Mouse (Mus musculus) kidney, embryonic 15.5 days (tissue): ENCODE data around the gene Fmo1. TPM values are rescaled to one million over a fixed set of nuclear protein-coding genes. Genes with fewer than 3 reads are reported as not detected.

Source experiments
- ATAC-seq: fragments of 200-750 bp; cut with Nextera tagmentation; replicated peaks from 2 replicates; pipeline ENCODE4 v1.8.0; 2017; ENCODE audit warnings: moderate TSS enrichment; ENCODE audit not compliant: low FRiP score
- H3K27ac ChIP-seq: fragments of 300-500 bp; sonication (generic); 2 replicates; pipeline ENCODE4 v1.5.1; 2015; ENCODE audit warnings: mild to moderate bottlenecking, inconsistent platforms
- H3K27me3 ChIP-seq: fragments of 300-500 bp; sonication (generic); 2 replicates; pipeline ENCODE4 v1.6.1; 2015; ENCODE audit warnings: inconsistent platforms
- H3K36me3 ChIP-seq: fragments of 300-500 bp; sonication (generic); 2 replicates; pipeline ENCODE4 v1.6.1; 2015; ENCODE audit warnings: inconsistent platforms
- H3K4me1 ChIP-seq: fragments of 300-500 bp; sonication (generic); 2 replicates; pipeline ENCODE4 v1.6.1; 2015; ENCODE audit warnings: inconsistent platforms
- H3K4me2 ChIP-seq: fragments of 300-500 bp; sonication (generic); 2 replicates; pipeline ENCODE4 v1.6.1; 2015; ENCODE audit warnings: moderate library complexity, mild to moderate bottlenecking, inconsistent platforms
- H3K4me3 ChIP-seq: fragments of 300-500 bp; sonication (generic); replicated peaks from 2 replicates; pipeline ENCODE4 v1.5.1; 2015; ENCODE audit warnings: mild to moderate bottlenecking, inconsistent platforms
- H3K9ac ChIP-seq: fragments of 300-500 bp; sonication (generic); 2 replicates; pipeline ENCODE4 v1.6.1; 2015; ENCODE audit warnings: mild to moderate bottlenecking, inconsistent platforms
- H3K9me3 ChIP-seq: fragments of 300-500 bp; sonication (generic); replicated peaks from 2 replicates; pipeline ENCODE4 v1.6.1; 2016; ENCODE audit warnings: inconsistent platforms
- WGBS: fragments of 180-500 bp; shearing (Covaris S2); methylation state at CpG from one replicate; pipeline ENCODE4 v1.1.7; 2015; ENCODE audit warnings: mixed read lengths; 5-methylcytosine and 5-hydroxymethylcytosine counted together
- polyA plus RNA-seq: library from polyadenylated mRNA; unstranded; fragments of >200 nt; fragmentation: Nextera tagmentation; extraction: Ambion mirVana; gene quantifications from 2 replicates; pipeline ENCODE4 v1.2.1, GENCODE M21; 2015

Fmo1 gene
- polyA plus RNA-seq, 1 experiment from 2014 or later = 42.2 TPM

GRCm38 (mm10) chr1:162879595-162880369 is 13.4 kb upstream of the Fmo1 start:
- no peak overlapping the region for H3K4me2 ChIP-seq
- no peaks in the 10 kb centered on the region for H3K27me3 ChIP-seq
- no peak overlapping the region for H3K4me3 ChIP-seq
- no peak for ATAC-seq
- no peaks in the 10 kb centered on the region for H3K36me3 ChIP-seq
- 64% methylated on average over 11 of the region's 11 CpGs for WGBS
- H3K4me1 ChIP-seq = no peaks in the 10 kb centered on the region
- no peak overlapping the region for H3K27ac ChIP-seq
- no peaks in the 10 kb centered on the region for H3K9me3 ChIP-seq
- H3K9ac ChIP-seq = no peak overlapping the region

GRCm38 (mm10) chr1:162875091-162875490 is 8.7 kb upstream of the Fmo1 start:
- no peak overlapping the region for H3K9ac ChIP-seq
- H3K4me1 ChIP-seq = peaks cover 11% of the 10 kb centered on the region; the same call in 1 of the 2 replicates
- H3K9me3 ChIP-seq = no peaks in the 10 kb centered on the region
- ATAC-seq = no peak
- no peaks in the 10 kb centered on the region for H3K36me3 ChIP-seq
- 46% methylated on average over 3 of the region's 3 CpGs for WGBS
- H3K4me2 ChIP-seq = no peak overlapping the region
- H3K27ac ChIP-seq = no peak overlapping the region
- no peak overlapping the region for H3K4me3 ChIP-seq
- no peaks in the 10 kb centered on the region for H3K27me3 ChIP-seq

- ATAC-seq = peak; percentile 61
- 28% methylated on average over 9 of the region's 9 CpGs for WGBS
Observed at GRCm38 (mm10) chr1:162871701-162872311, 5.4 kb upstream of the Fmo1 start.

GRCm38 (mm10) chr1:162870978-162871377 is 4.6 kb upstream of the Fmo1 start:
- no peak for ATAC-seq
- Histone ChIP-seq H3K4me2 (no peak overlapping the region), H3K4me3 (no peak overlapping the region), H3K27ac (no peak overlapping the region), H3K36me3 (no peaks in the 10 kb centered on the region), H3K27me3 (no peaks in the 10 kb centered on the region), H3K9ac (no peak overlapping the region), H3K4me1 (peaks cover 11% of the 10 kb centered on the region; the same call in 1 of the 2 replicates), H3K9me3 (no peaks in the 10 kb centered on the region)
- WGBS = 69% methylated on average over 7 of the region's 7 CpGs

More at GRCm38 (mm10) chr1:162871701-162872311, 5.4 kb upstream of the Fmo1 start:
- peak overlapping the region; percentile 60 for H3K27ac ChIP-seq
- peaks cover 11% of the 10 kb centered on the region; the same call in 1 of the 2 replicates for H3K4me1 ChIP-seq
- H3K4me3 ChIP-seq = no peak overlapping the region
- no peaks in the 10 kb centered on the region for H3K27me3 ChIP-seq
- no peaks in the 10 kb centered on the region for H3K36me3 ChIP-seq
- H3K9me3 ChIP-seq = no peaks in the 10 kb centered on the region
- no peak overlapping the region for H3K9ac ChIP-seq
- H3K4me2 ChIP-seq = no peak overlapping the region

- 69% methylated on average over 4 of the region's 4 CpGs for WGBS
- no peaks in the 10 kb centered on the region for H3K36me3 ChIP-seq
- H3K4me2 ChIP-seq = no peak overlapping the region
- H3K27ac ChIP-seq = no peak overlapping the region
- H3K27me3 ChIP-seq = no peaks in the 10 kb centered on the region
- no peaks in the 10 kb centered on the region for H3K9me3 ChIP-seq
- H3K9ac ChIP-seq = no peak overlapping the region
- H3K4me3 ChIP-seq = no peak overlapping the region
- ATAC-seq = no peak
- H3K4me1 ChIP-seq = peaks cover 17% of the 10 kb centered on the region
Observed at GRCm38 (mm10) chr1:162867396-162867795, 986 bp upstream of the Fmo1 start.

GRCm38 (mm10) chr1:162865493-162865830 is 948 bp downstream of the Fmo1 start:
- no peaks in the 10 kb centered on the region for H3K9me3 ChIP-seq
- H3K4me2 ChIP-seq = no peak overlapping the region
- no peak overlapping the region for H3K9ac ChIP-seq
- no peaks in the 10 kb centered on the region for H3K36me3 ChIP-seq
- ATAC-seq = no peak
- no peak overlapping the region for H3K4me3 ChIP-seq
- H3K27me3 ChIP-seq = no peaks in the 10 kb centered on the region
- peak overlapping the region; percentile 22; the same call in 1 of the 2 replicates for H3K27ac ChIP-seq
- H3K4me1 ChIP-seq = peaks cover 9% of the 10 kb centered on the region
- WGBS = 61% methylated on average over 3 of the region's 3 CpGs

GRCm38 (mm10) chr1:162864816-162865492 is 1.5 kb downstream of the Fmo1 start:
- ATAC-seq = no peak
- Histone ChIP-seq H3K9me3 (no peaks in the 10 kb centered on the region), H3K4me1 (peaks cover 11% of the 10 kb centered on the region), H3K4me2 (no peak overlapping the region), H3K36me3 (no peaks in the 10 kb centered on the region), H3K4me3 (no peak overlapping the region), H3K9ac (no peak overlapping the region), H3K27ac (peak overlapping the region; percentile 42; the same call in 1 of the 2 replicates), H3K27me3 (no peaks in the 10 kb centered on the region)
- WGBS = 75% methylated on average over 8 of the region's 8 CpGs

- no peak overlapping the region for H3K9ac ChIP-seq
- H3K4me2 ChIP-seq = no peak overlapping the region
- 77% methylated on average over 5 of the region's 5 CpGs for WGBS
- H3K27ac ChIP-seq = peak overlapping the region; percentile 42; the same call in 1 of the 2 replicates
- H3K27me3 ChIP-seq = no peaks in the 10 kb centered on the region
- peaks cover 16% of the 10 kb centered on the region for H3K4me1 ChIP-seq
- ATAC-seq = no peak
- H3K9me3 ChIP-seq = no peaks in the 10 kb centered on the region
- H3K4me3 ChIP-seq = no peak overlapping the region
- no peaks in the 10 kb centered on the region for H3K36me3 ChIP-seq
Observed at GRCm38 (mm10) chr1:162864279-162864678, 2.1 kb downstream of the Fmo1 start.

GRCm38 (mm10) chr1:162863579-162863978 is 2.8 kb downstream of the Fmo1 start:
- Histone ChIP-seq H3K36me3 (no peaks in the 10 kb centered on the region), H3K27me3 (no peaks in the 10 kb centered on the region), H3K4me3 (no peak overlapping the region), H3K4me1 (peaks cover 22% of the 10 kb centered on the region), H3K4me2 (no peak overlapping the region), H3K9me3 (no peaks in the 10 kb centered on the region), H3K9ac (no peak overlapping the region), H3K27ac (no peak overlapping the region)
- ATAC-seq = no peak
- 49% methylated on average over 3 of the region's 3 CpGs for WGBS

GRCm38 (mm10) chr1:162862328-162862727 is 4.1 kb downstream of the Fmo1 start:
- Histone ChIP-seq H3K27ac (peak overlapping the region; percentile 64), H3K36me3 (no peaks in the 10 kb centered on the region), H3K9ac (no peak overlapping the region), H3K4me1 (peaks cover 26% of the 10 kb centered on the region), H3K27me3 (no peaks in the 10 kb centered on the region), H3K4me3 (no peak overlapping the region), H3K9me3 (no peaks in the 10 kb centered on the region), H3K4me2 (no peak overlapping the region)
- 18% methylated on average over 1 of the region's 1 CpGs for whole genome bisulfite sequencing
- ATAC-seq = no peak

GRCm38 (mm10) chr1:162859996-162860605 is 6.3 kb downstream of the Fmo1 start:
- Histone ChIP-seq H3K9me3 (no peaks in the 10 kb centered on the region), H3K9ac (no peak overlapping the region), H3K36me3 (no peaks in the 10 kb centered on the region), H3K4me3 (no peak overlapping the region), H3K27me3 (no peaks in the 10 kb centered on the region), H3K4me2 (no peak overlapping the region), H3K4me1 (peaks cover 23% of the 10 kb centered on the region), H3K27ac (no peak overlapping the region)
- WGBS = 68% methylated on average over 9 of the region's 9 CpGs
- peak; percentile 50 for ATAC-seq

- no peaks in the 10 kb centered on the region for H3K27me3 ChIP-seq
Observed at GRCm38 (mm10) chr1:162859545-162859976, 6.8 kb downstream of the Fmo1 start.

More at GRCm38 (mm10) chr1:162859545-162859976, 6.8 kb downstream of the Fmo1 start:
- Histone ChIP-seq H3K9ac (no peak overlapping the region), H3K4me3 (no peak overlapping the region), H3K36me3 (no peaks in the 10 kb centered on the region), H3K4me1 (peaks cover 23% of the 10 kb centered on the region), H3K9me3 (no peaks in the 10 kb centered on the region), H3K27ac (peak overlapping the region; percentile 66; the same call in 1 of the 2 replicates), H3K4me2 (peak overlapping the region; percentile 26; the same call in 1 of the 2 replicates)
- peak; percentile 33 for ATAC-seq
- 44% methylated on average over 10 of the region's 10 CpGs for WGBS
